Mouse (Mus musculus): ENCODE results near the gene Sec11a.

GRCm38 (mm10) chr7:80894196-80894595, 53.4 kb downstream of the Sec11a start:
- no peak for TF ChIP-seq POLR2A (IDR thresholded peaks at IDR 0.05; ENCODE audit: control insufficient read depth, extremely low read depth, insufficient read depth, low read length, poor library complexity)
- TF ChIP-seq CTCF (IDR thresholded peaks at IDR 0.05; ENCODE audit: borderline replicate concordance, control insufficient read depth, extremely low read depth, insufficient read depth, low read length, poor library complexity), result no peak

All from thymus, adult 2 months (tissue).